Mouse (Mus musculus) megakaryocyte, embryonic 14.5 days (primary cell): ENCODE measurements around the gene Hdac4.

ENCODE experiments used
- FLI1 ChIP-seq: IDR thresholded peaks from 2 replicates; pipeline ENCODE4 v1.6.1; 2012; ENCODE audit warnings: low read length, inconsistent platforms, mixed read lengths
- GATA1 ChIP-seq: IDR thresholded peaks from 3 replicates; pipeline ENCODE4 v1.6.1; 2012; ENCODE audit warnings: mixed read lengths, low read length, inconsistent platforms, borderline replicate concordance

GRCm38 (mm10) chr1:91985783-91986182 lies 209.7 kb downstream of the Hdac4 start:
- no peak for TF ChIP-seq FLI1
- no peak for TF ChIP-seq GATA1
